Mouse (Mus musculus): Measurements from ENCODE around the gene Itga4.

GRCm38 (mm10) chr2:79227805-79228241 lies 27.4 kb upstream of the Itga4 start:
- TF ChIP-seq CTCF (IDR thresholded peaks at IDR 0.05; ENCODE audit: low read depth) (no peak), EP300 (IDR thresholded peaks at IDR 0.05; ENCODE audit: low read depth) (no peak)

Data from liver, embryonic 14.5 days (tissue).